In the genomic region with DNA sequence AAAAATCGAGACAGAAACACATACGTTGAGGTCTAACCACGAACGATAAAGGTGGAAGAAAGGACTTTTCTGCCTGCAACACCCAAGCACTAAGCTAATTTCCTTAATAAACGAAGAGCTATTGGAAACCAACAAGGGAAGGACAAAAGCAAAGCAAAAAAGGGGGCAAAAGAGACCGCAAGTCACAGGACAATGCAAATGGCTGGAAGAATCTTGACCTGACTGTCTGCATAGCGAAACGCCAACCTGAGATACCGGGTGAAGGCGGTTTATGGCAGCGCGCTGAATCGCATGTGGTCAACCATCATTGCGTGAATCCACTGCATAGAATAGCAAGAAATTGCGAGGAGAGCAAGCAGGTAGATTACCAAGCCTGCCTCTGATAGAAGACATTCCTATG, we compare ENCODE assay signal across 8 mouse cellular contexts. TPM values are rescaled to one million over a fixed set of nuclear protein-coding genes. Genes with fewer than 3 reads are reported as not detected.
DNase-seq lines count a peak whose midpoint lies in the region; ATAC-seq lines count a peak whose summit lies in the region.

No protein-coding gene starts in this region.

- peak overlapping the region; percentile 68 for H3K4me3 ChIP-seq in liver, embryonic 11.5 days (ENCODE audit: low read depth, low read length)
- H3K4me3 ChIP-seq in hindbrain, embryonic 10.5 days: peak overlapping the region; percentile 62
- H3K4me3 ChIP-seq in midbrain, embryonic 11.5 days (ENCODE audit: low read depth, low read length): peak overlapping the region; percentile 58

- peak overlapping the region; percentile 39; the same call in 1 of the 2 replicates for H3K27ac ChIP-seq in liver, embryonic 11.5 days (ENCODE audit: low read depth, low read length)
- peak overlapping the region; percentile 90 for H3K27ac ChIP-seq in hindbrain, embryonic 10.5 days
- no peak overlapping the region for H3K27ac ChIP-seq in midbrain, embryonic 11.5 days (ENCODE audit: low read depth, low read length)

- H3K4me1 ChIP-seq in liver, embryonic 11.5 days (replicated peaks; ENCODE audit: control insufficient read depth, insufficient read depth, low read length): no peaks in the 10 kb centered on the region
- peaks cover 7% of the 10 kb centered on the region; the same call in 1 of the 2 replicates for H3K4me1 ChIP-seq in hindbrain, embryonic 10.5 days (replicated peaks)
- no peaks in the 10 kb centered on the region for H3K4me1 ChIP-seq in midbrain, embryonic 11.5 days (ENCODE audit: control insufficient read depth, insufficient read depth, low read length)

- peaks cover 34% of the 10 kb centered on the region for H3K9me3 ChIP-seq in liver, embryonic 11.5 days (ENCODE audit: control insufficient read depth, low read length)
- H3K9me3 ChIP-seq in hindbrain, embryonic 10.5 days: peaks cover 42% of the 10 kb centered on the region
- peaks cover 20% of the 10 kb centered on the region for H3K9me3 ChIP-seq in midbrain, embryonic 11.5 days (ENCODE audit: control insufficient read depth, low read length)

- H3K9ac ChIP-seq in liver, embryonic 11.5 days (ENCODE audit: low read depth, low read length): peak overlapping the region; percentile 48; the same call in 1 of the 2 replicates
- peak overlapping the region; percentile 6; the same call in 1 of the 2 replicates for H3K9ac ChIP-seq in midbrain, embryonic 11.5 days (ENCODE audit: low read length)

- no peak for DNase-seq in liver, embryonic 11.5 days (ENCODE audit: low spot score)
- DNase-seq in liver: no peak
- peak; percentile 56 for DNase-seq in cerebellum, postnatal 25 days
- peak; percentile 57 for DNase-seq in hindbrain, embryonic 10.5 days (ENCODE audit: low spot score)
- DNase-seq in midbrain, embryonic 11.5 days (ENCODE audit: low spot score, missing footprints): peak; percentile 93
- DNase-seq in gastrocnemius, postnatal 10 days: no peak

- no peaks in the 10 kb centered on the region for H3K36me3 ChIP-seq in liver, embryonic 11.5 days (ENCODE audit: control insufficient read depth, insufficient read depth, low read length)
- no peaks in the 10 kb centered on the region for H3K36me3 ChIP-seq in hindbrain, embryonic 10.5 days
- H3K36me3 ChIP-seq in midbrain, embryonic 11.5 days (ENCODE audit: control insufficient read depth, insufficient read depth, low read length): no peaks in the 10 kb centered on the region

- 55% methylated on average over 15 of the region's 15 CpGs for WGBS in liver, embryonic 11.5 days
- WGBS in hindbrain, embryonic 10.5 days: 44% methylated on average over 15 of the region's 15 CpGs
- 42% methylated on average over 15 of the region's 15 CpGs for WGBS in midbrain, embryonic 11.5 days

- ATAC-seq in liver, embryonic 11.5 days (replicated peaks; ENCODE audit: low FRiP score): no peak
- no peak for ATAC-seq in midbrain, embryonic 11.5 days (ENCODE audit: low FRiP score)
- ATAC-seq in activated CD4-positive, CD25-positive, alpha-beta regulatory T cell, adult 4 months: no peak
- ATAC-seq in inflammation-experienced regulatory T-cells, adult 6 months: no peak

- no peaks in the 10 kb centered on the region for H3K27me3 ChIP-seq in liver, embryonic 11.5 days (replicated peaks; ENCODE audit: control insufficient read depth, insufficient read depth, low read length)
- no peaks in the 10 kb centered on the region for H3K27me3 ChIP-seq in hindbrain, embryonic 10.5 days (ENCODE audit: insufficient read depth, poor library complexity, severe bottlenecking)
- H3K27me3 ChIP-seq in midbrain, embryonic 11.5 days (ENCODE audit: control insufficient read depth, insufficient read depth, low read length): no peaks in the 10 kb centered on the region

- peak overlapping the region; percentile 66 for H3K4me2 ChIP-seq in liver, embryonic 11.5 days
- peak overlapping the region; percentile 76 for H3K4me2 ChIP-seq in midbrain, embryonic 11.5 days

RNA-seq across cellular contexts. Expression of gene Usp29, which starts 0.4 kb away (rescaled TPM):
- 9.9 and 10.4 TPM in 2 replicates for polyA plus RNA-seq in liver, embryonic 11.5 days (2014; fragmentation: Nextera tagmentation; extraction: Ambion mirVana)
- polyA plus RNA-seq in hindbrain, embryonic 10.5 days (2016; fragmentation: Nextera tagmentation; extraction: Ambion mirVana): 7.8 and 10.0 TPM in 2 replicates
- 10.2 and 10.7 TPM in 2 replicates for polyA plus RNA-seq in midbrain, embryonic 11.5 days (2014; fragmentation: Nextera tagmentation; extraction: Ambion mirVana)
- not detected for polyA plus RNA-seq in activated CD4-positive, CD25-positive, alpha-beta regulatory T cell, adult 4 months (2017; shearing (Covaris generic))
- polyA plus RNA-seq in inflammation-experienced regulatory T-cells, adult 6 months (2017; shearing (Covaris generic)): under 1 TPM in 1 of 3 experiments, not detected in 2; 0.15 TPM
- 1 to 10 TPM; 5.9 to 6.5 TPM for total RNA-seq in gastrocnemius, postnatal 10 days (2021)

RNA-seq across cellular contexts. Expression of gene Peg3, which starts 0.6 kb away (rescaled TPM):
- polyA plus RNA-seq in liver, embryonic 11.5 days (2014; fragmentation: Nextera tagmentation; extraction: Ambion mirVana): 181 and 193 TPM in 2 replicates
- polyA plus RNA-seq in hindbrain, embryonic 10.5 days (2016; fragmentation: Nextera tagmentation; extraction: Ambion mirVana): 75.5 and 94.5 TPM in 2 replicates
- 85.3 and 90.1 TPM in 2 replicates for polyA plus RNA-seq in midbrain, embryonic 11.5 days (2014; fragmentation: Nextera tagmentation; extraction: Ambion mirVana)
- not detected for polyA plus RNA-seq in activated CD4-positive, CD25-positive, alpha-beta regulatory T cell, adult 4 months (2017; shearing (Covaris generic))
- polyA plus RNA-seq in inflammation-experienced regulatory T-cells, adult 6 months (2017; shearing (Covaris generic)): not detected
- 100 to 1,000 TPM; 160 to 196 TPM for total RNA-seq in gastrocnemius, postnatal 10 days (2021)

RNA-seq across cellular contexts. Expression of gene Zim1, which starts 34.6 kb away (rescaled TPM):
- 6.8 and 8.3 TPM in 2 replicates for polyA plus RNA-seq in liver, embryonic 11.5 days (2014; fragmentation: Nextera tagmentation; extraction: Ambion mirVana)
- polyA plus RNA-seq in hindbrain, embryonic 10.5 days (2016; fragmentation: Nextera tagmentation; extraction: Ambion mirVana): 1.00 and 1.0 TPM in 2 replicates
- 0.93 and 1.6 TPM in 2 replicates for polyA plus RNA-seq in midbrain, embryonic 11.5 days (2014; fragmentation: Nextera tagmentation; extraction: Ambion mirVana)
- polyA plus RNA-seq in activated CD4-positive, CD25-positive, alpha-beta regulatory T cell, adult 4 months (2017; shearing (Covaris generic)): not detected
- not detected for polyA plus RNA-seq in inflammation-experienced regulatory T-cells, adult 6 months (2017; shearing (Covaris generic))
- 100 to 1,000 TPM; 112 to 137 TPM for total RNA-seq in gastrocnemius, postnatal 10 days (2021)

Comparison
In these comparisons a context has a peak if more than half of its experiments do, and no peak if none do; other contexts are left out.
1. DNase-seq: peak in cerebellum, postnatal 25 days (2 of 2), hindbrain, embryonic 10.5 days (single experiment) and midbrain, embryonic 11.5 days (single experiment); none in liver, embryonic 11.5 days (single experiment), liver (single experiment) and gastrocnemius, postnatal 10 days (single experiment).
2. RNA of gene Peg3, which starts 0.6 kb away (polyA plus RNA-seq): 181 to 193 TPM in liver, embryonic 11.5 days, 85.3 to 90.1 TPM in midbrain, embryonic 11.5 days and 75.5 to 94.5 TPM in hindbrain, embryonic 10.5 days; not detected in activated CD4-positive, CD25-positive, alpha-beta regulatory T cell, adult 4 months and not detected in inflammation-experienced regulatory T-cells, adult 6 months; every median in the first group is over 10 times any median in the second.
3. Peak in every context shown above with its lines, with median percentiles within 50 percentile points of each other: H3K4me3 ChIP-seq.